ENCODE assay signal across 8 mouse cellular contexts in the genomic region with DNA sequence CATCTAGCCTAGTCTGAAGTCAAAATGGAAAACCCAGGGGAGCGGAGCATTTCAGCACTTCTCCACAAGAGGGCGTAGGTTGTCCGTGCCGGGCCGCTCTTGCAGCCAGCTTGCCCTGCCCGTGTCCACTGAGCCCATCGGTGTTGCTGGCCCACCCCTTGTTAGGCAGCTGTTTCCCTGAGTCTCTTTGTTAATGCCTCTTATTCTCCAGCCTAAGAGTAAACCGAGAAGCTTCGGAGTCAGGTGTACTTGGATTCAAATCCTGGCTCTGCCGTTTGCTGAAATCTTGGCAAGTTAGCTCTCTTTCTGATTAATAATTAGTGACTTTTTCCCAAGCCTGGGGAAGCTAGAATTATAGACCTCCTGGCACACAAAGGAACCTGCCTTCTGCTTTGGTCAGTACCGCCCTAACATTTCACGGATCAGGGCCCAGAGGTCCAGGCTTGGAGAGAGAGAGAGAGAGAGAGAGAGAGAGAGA. TPM values are rescaled to one million over a fixed set of nuclear protein-coding genes. Genes with fewer than 3 reads are reported as not detected.
A peak's percentile ranks its signal among the peaks of the same experiment; 100 is the strongest.
DNase-seq lines count a peak whose midpoint lies in the region; ATAC-seq and TF ChIP-seq lines count a peak whose summit lies in the region.

No protein-coding gene starts in this region.

- H3K27me3 ChIP-seq in G1E (ENCODE audit: insufficient read depth, low read length) = peaks cover 13% of the 10 kb centered on the region
- no peaks in the 10 kb centered on the region for H3K27me3 ChIP-seq in hindbrain, embryonic 11.5 days (ENCODE audit: control insufficient read depth, insufficient read depth, low read length)

- H3K9me3 ChIP-seq in G1E (replicated peaks) = no peaks in the 10 kb centered on the region
- no peaks in the 10 kb centered on the region for H3K9me3 ChIP-seq in hindbrain, embryonic 11.5 days (ENCODE audit: control insufficient read depth, low read length)

- no peak for ATAC-seq in G1E (ENCODE audit: extremely low read depth, insufficient number of reproducible peaks, low FRiP score, poor library complexity, severe bottlenecking)
- peak; percentile 93 for ATAC-seq in hindbrain, embryonic 11.5 days (ENCODE audit: low FRiP score)

- peak; percentile 49 for DNase-seq in G1E (ENCODE audit: low spot score)
- peak; percentile 74 for DNase-seq in cerebellum, adult 9-10 months
- peak; percentile 35 to 95 for DNase-seq in frontal cortex, adult 2 months (ENCODE audit: extremely low spot score in 1 of 2, low spot score in 1 of 2)
- DNase-seq in hindbrain, embryonic 11.5 days (ENCODE audit: low spot score) = peak; percentile 95
- peak; percentile 89 to 90 for DNase-seq in layer of hippocampus, postnatal 10 days (ENCODE audit: low spot score in 2 of 2)
- peak; percentile 90 for DNase-seq in lung, postnatal 10 days
- peak; percentile 84 for DNase-seq in ovary, postnatal 36 days (ENCODE audit: low spot score)
- peak; percentile 80 for DNase-seq in thymus, postnatal 25 days

- H3K9ac ChIP-seq in hindbrain, embryonic 11.5 days (ENCODE audit: low read depth, low read length) = no peak overlapping the region

- peaks cover 67% of the 10 kb centered on the region for H3K4me1 ChIP-seq in G1E (ENCODE audit: insufficient read depth, low read depth, low read length)
- H3K4me1 ChIP-seq in hindbrain, embryonic 11.5 days (replicated peaks; ENCODE audit: control insufficient read depth, insufficient read depth, low read length) = no peaks in the 10 kb centered on the region

- H3K4me3 ChIP-seq in G1E (ENCODE audit: low read depth, low read length) = peak overlapping the region; percentile 15; the same call in 1 of the 2 replicates
- no peak overlapping the region for H3K4me3 ChIP-seq in hindbrain, embryonic 11.5 days (ENCODE audit: low read depth, low read length)

- 6% methylated on average over 12 of the region's 12 CpGs for WGBS in hindbrain, embryonic 11.5 days

- no peaks in the 10 kb centered on the region for H3K36me3 ChIP-seq in G1E (replicated peaks)
- H3K36me3 ChIP-seq in hindbrain, embryonic 11.5 days (ENCODE audit: control insufficient read depth, insufficient read depth, low read length) = no peaks in the 10 kb centered on the region

- TF ChIP-seq CTCF in G1E (IDR thresholded peaks at IDR 0.05; ENCODE audit: low read depth, low read length) = peak; percentile 92

- no peak overlapping the region; the same call in 1 of the 2 replicates for H3K4me2 ChIP-seq in hindbrain, embryonic 11.5 days (replicated peaks; ENCODE audit: low read depth, low read length)

- peak overlapping the region; percentile 39; the same call in 1 of the 2 replicates for H3K27ac ChIP-seq in hindbrain, embryonic 11.5 days (ENCODE audit: low read depth, low read length)

RNA-seq across cellular contexts. Expression of a gene that starts 14.0 kb away (rescaled TPM):
- total RNA-seq in G1E (2014; fragmentation: Nextera tagmentation) (186 and 192 TPM in 2 replicates), G1E (2017) (121 and 127 TPM in 2 replicates)
- 1,231 and 1,479 TPM in 2 replicates for polyA plus RNA-seq in G1E (2012)
- polyA plus RNA-seq in frontal cortex, adult 2 months (2012; rRNA removed) = 178 and 186 TPM in 2 replicates
- 297 and 327 TPM in 2 replicates for polyA plus RNA-seq in hindbrain, embryonic 11.5 days (2014; fragmentation: Nextera tagmentation; extraction: Ambion mirVana)
- total RNA-seq in layer of hippocampus, postnatal 10 days (2021) = 100 to 1,000 TPM; 229 to 249 TPM

RNA-seq across cellular contexts. Expression of a gene that starts 41.3 kb away (rescaled TPM):
- total RNA-seq in G1E (2014; fragmentation: Nextera tagmentation) = 6.0 and 11.1 TPM in 2 replicates
- total RNA-seq in G1E (2017) = 22.3 and 24.5 TPM in 2 replicates
- polyA plus RNA-seq in G1E (2012) = 14.8 and 18.3 TPM in 2 replicates
- polyA plus RNA-seq in frontal cortex, adult 2 months (2012; rRNA removed) = 99.2 and 99.6 TPM in 2 replicates
- polyA plus RNA-seq in hindbrain, embryonic 11.5 days (2014; fragmentation: Nextera tagmentation; extraction: Ambion mirVana) = 39.9 and 40.2 TPM in 2 replicates
- 10 to 100 TPM; 23.9 to 24.2 TPM for total RNA-seq in layer of hippocampus, postnatal 10 days (2021)
